Mouse (Mus musculus) liver, embryonic 14.5 days (tissue): ENCODE measurements around the gene Cnr2.

ENCODE experiments used
- CTCF ChIP-seq: IDR thresholded peaks from 2 replicates; pipeline ENCODE4 v1.5.1; 2016; ENCODE audit warnings: antibody characterized with exemption, low read depth, control low read depth
- EP300 ChIP-seq: IDR thresholded peaks from 2 replicates; pipeline ENCODE4 v1.6.1; 2016; ENCODE audit warnings: antibody characterized with exemption, low read depth

DNA sequence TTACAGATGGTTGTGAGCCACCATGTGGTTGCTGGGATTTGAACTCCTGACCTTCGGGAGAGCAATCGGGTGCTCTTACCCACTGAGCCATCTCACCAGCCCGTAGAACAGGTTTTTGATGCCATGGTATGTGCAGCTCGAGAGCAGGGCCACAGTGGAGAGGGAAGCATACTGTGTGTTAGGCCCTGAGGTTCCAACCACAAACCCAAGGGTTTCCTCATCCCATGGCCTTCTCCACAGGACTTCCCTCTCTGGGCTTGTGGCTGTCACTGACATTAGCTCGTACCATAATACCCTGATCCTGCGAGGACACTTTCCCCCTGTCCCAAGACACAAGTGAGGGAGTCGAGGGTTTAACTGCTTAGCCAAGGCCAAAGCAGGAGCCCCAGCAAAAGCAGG, 3.9 kb downstream of the Cnr2 start:
- TF ChIP-seq EP300: no peak
- TF ChIP-seq CTCF: 0 out of 2 replicates have a peak, but pooled peaks have one; percentile 11
